Mouse (Mus musculus) c-Kit-positive CD71-positive TER-119-positive erythroid progenitor cells, embryonic 14.5 days (primary cell): Measurements from ENCODE around the gene Otos.

ENCODE experiments used
- DNase-seq: peaks from one replicate; pipeline ENCODE4 v3.0.0-alpha.2; 2013; ENCODE audit warnings: low spot score

Otos gene

DNA sequence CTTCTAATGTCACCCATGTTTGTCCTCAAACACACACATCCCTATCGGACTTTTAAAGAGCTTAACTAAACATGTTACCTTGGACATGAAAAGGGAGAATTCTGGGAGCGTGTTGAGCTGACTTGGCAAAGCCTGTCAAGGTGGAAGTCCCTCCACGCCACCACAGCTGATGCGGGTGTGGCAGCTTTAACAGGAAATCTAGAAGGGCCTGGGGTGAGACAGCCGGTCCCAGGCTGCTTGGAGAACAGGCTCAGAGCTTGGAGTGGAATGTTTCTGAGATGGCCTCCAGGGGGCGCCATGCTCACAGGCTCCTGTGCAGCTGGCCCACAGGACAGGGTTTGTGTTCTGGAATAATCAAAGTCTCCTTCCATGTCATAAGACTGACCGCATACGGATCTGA, at the start of gene Otos:
Gene Otos (minus strand): TSS at position 169 of the 400 bp plus-strand sequence.
- peak; percentile 57 for DNase-seq

DNA sequence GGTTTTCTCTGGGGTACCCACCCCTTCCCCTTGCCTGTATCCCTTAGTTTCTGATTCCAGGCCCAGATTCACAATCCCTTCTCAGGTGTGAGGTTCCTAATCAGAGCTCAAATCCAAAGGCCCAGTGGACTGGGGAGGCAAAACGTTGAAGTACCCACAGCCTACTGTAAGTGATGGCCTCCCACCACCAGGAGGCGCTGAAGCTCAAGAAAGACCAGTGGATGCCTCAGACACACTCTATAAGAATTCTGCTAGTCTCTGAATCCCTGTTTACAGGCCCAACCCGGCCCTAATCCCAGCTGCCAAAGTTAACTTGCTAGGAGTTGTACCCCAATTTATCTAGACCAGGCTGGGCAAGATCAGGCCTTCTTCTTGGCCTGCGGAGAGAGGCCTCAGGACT, 48.2 kb upstream of the Otos start:
- DNase-seq, result peak; percentile 42

GRCm38 (mm10) chr1:92695751-92696150, 47.1 kb upstream of the Otos start:
- DNase-seq, result no peak

GRCm38 (mm10) chr1:92691166-92691844, 42.7 kb upstream of the Otos start:
- no peak for DNase-seq

- no peak for DNase-seq
These were observed 38.4 kb upstream of the Otos start for GRCm38 (mm10) chr1:92686994-92687393.

- no peak for DNase-seq
These were observed 34.5 kb upstream of the Otos start for GRCm38 (mm10) chr1:92683151-92683550.

DNA sequence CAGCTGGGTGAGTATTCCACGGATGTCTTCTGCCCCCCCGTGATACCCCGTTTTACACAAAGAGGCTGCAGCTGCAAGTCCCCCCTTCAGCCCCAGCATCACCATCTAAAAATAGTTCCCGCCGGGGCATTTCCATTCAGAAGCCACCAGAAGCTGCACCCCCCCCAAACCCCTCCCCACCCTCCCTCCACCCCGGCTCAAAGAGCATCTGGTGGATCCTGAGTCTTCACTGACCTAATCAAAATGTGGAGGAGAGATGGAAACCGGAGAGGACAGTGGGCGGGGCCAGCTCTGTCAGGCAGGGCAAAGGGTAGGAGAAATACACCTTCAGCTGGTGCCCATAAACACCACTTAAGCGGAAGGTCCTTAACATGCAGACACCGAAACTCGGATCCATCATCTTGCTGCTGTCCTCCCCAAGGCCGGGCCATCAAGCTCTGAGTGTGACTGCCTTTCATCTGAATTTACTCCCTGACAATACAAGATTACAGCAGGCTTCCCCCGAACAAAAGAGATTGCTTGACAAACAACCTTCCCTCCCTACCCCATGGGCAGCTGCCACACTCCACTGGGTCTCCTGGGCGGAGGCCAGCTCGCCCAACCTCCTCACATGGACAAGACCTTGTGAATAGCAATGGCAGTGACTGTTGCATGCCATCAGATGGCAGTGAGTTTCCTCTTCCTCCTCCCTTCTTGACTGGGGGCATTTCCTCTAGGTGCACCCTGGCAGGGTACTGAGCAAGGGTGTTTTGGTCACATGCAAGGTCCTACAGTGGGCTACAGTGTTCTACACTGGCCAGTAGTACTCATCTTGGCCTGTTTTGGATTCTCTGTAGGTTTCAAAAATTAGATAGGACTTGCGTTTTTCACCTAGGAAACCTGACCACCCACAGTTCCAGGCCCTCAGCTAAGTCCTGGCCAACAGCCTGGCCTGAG, 32.3 kb upstream of the Otos start:
- DNase-seq, result no peak

DNA sequence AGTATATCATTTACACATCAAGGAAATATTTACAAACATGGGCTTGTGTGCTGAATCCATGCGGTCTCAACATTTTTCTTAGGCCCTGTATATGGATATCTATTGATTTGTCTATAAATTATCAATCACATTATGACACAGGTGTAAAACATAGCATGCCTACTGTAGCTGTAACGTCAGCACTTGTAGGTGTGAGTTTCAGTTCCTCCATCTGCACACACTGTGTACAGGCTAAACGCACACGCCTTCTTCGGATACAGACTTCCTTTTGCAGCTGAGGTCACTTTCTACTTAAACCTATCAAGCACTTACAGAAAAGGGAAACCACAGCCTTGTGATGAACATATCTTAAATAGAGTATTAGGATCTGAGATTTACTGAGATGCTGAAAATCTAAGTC, 30.1 kb upstream of the Otos start:
- no peak for DNase-seq

- DNase-seq, result no peak
These were observed 28.0 kb upstream of the Otos start for GRCm38 (mm10) chr1:92676676-92676975.

DNA sequence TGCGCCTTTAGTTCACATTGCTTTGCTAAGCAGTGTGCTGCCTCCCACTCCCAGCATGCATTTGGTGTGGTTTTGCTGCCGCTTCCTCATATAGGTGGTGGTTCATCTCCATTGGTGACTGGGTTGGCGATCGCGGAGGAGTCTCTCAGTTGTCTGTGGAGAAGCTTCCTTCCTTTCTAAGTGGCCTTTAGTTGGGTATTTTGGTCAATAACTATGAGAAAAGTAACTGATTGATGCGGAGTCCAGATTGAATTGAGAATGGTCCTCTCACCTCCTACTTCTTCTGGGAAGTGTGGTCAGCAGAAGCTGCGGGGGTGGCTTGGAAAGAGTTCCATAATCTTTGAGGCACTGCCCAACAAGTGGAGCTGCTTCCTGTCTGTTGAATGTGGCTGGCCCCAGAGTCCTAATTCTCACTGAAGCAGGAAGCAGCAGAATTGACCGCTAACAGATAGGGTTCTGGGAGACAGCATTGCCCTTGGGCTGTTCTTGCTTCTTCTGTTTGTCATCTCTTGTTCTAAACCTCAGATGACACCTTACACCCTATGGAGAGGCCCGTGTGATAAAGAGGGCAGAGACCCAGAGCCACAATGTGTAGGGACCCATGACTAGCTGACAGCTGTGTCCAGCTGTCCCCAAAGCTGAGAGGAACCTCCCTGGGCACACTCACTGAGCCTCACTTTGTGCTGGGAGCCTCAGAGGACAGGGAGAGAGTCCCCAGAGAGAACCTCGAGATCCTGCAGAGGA, 27.5 kb upstream of the Otos start:
- DNase-seq, result no peak

- DNase-seq, result no peak
These were observed 24.7 kb upstream of the Otos start for GRCm38 (mm10) chr1:92673258-92673782.

DNA sequence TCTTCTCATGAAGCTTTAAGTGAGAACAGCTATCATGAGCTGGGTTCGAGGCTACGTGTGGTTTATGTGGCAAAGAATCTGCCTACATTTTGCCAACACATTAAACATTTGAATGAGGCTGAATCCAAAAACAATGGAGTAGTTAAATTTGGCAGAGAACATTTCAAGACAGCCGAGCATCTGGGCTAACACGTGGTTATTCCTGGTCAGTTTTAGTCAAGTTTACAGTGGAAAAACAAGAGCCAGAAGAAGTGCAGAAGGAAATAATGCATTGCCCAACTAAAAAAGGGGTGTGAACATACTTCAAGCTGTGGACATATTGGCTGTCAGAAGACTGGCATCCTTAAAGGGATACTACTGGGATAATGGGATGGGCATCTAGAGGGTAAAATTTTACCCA, 22.7 kb upstream of the Otos start:
- no peak for DNase-seq

DNA sequence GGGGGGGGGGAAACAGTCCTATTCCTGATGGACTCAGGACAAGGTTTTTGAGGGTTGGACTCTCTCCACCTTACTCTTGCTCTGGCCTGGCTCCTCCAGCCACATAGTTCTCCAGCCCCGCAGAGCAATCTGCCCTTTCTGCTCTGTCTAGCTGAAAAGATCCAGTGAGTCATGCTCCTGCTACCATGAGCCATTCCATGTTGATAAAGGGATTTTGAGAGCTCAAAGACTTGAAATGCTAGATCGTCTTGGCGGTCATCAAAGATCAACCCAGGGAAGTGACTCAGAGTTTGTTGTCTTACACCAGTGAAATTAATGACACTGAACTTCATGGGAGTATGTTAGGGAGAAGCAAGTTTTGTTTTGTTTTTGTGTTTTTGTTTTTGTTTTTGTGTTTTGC, 20.8 kb upstream of the Otos start:
- no peak for DNase-seq

DNA sequence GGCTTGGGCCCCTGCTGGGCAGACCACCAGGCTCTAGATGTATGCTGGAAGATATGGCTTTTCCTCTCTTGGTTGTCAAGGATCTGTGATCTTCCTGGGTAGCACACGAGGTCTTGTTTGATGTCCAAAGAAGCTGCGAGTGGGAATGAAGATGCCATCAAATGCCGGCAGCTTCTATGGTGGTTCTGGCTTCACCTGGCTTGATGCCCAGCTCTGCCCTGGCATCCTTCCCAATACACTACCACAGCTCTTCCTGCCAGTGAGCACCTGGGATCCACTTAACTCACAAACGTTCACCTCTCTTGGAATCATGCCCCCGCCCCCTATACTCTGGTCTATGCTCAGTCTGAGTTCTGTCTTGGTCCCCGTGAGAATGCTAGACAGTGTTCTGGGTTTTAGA, 18.5 kb upstream of the Otos start:
- no peak for DNase-seq

DNA sequence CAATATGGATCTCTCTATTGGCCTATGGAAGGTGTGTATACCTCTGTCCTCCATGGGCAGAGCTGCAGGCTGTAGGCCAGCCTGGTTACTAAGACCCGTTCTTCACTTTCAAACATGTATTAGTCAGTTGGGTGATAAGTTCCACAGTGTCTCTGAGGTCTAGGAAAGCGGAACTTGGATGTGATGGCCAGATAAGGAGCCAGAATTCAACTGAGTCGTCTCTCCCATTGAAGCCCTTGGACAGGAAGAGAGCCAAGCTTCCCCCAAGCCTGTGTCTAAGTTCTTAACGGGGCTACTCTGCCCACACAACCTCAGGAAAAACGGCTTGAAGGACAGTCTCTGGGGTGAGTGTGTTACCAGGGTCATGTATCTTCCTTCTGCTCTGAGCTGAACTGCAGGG, 10.8 kb upstream of the Otos start:
- DNase-seq, result no peak

DNA sequence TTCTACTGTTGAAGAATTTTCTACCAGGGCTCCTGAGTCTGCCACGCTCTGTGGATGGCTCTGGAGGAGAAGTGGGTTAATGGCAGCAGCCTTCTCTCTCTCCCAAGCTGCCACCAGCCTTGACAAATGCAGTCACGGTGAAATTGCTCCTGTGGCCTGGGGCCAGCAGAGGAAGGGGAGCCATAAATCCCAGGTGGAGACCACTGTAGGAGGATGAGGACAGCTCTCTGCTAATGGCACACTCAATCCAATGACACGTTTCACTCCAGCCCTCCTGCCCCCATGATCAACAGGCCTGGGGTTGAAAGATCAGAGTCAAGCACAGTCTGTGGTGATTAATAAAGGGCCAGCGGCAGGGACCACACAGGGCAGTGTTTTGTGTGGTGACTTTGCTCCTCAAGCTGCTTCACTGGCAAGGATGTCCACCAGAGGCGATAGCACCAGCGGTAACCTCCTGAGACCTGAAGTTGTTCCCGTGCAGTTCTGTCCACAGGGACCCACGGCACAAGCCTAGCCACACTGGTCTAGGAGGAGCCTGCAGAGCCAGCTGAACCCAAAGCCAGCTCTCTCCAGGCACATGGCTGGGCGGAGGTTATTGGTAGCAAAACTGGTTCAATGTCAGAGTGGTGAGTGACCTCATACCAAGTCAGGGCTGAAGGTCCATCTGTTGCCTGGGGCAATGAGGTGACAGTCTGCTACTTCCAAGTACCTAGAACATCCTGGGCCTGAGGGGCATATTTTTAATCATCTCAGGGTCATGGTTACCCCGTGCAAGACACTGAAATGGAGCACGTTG, 8.6 kb upstream of the Otos start:
- DNase-seq, result no peak

GRCm38 (mm10) chr1:92654676-92655075, 6.0 kb upstream of the Otos start:
- DNase-seq, result no peak

DNA sequence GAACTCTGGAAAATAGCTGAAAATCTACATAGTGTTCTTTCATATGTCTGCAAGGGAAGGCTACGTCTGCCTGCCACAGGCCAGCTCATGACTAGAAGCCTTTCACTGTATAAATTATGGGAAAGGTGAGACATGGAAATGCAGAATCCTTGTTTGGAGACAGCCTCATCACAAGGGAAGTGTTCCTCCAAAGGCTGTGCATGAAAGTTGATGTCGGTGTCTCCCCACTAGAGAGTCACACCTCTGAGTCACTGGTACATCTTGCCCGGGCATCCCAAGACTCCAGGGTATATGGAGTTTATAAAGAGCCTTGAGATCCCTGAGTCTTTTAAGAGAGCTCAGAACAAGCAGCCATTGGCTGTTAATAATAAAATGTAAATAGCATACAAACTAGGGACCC, 4.5 kb upstream of the Otos start:
- no peak for DNase-seq

- DNase-seq, result no peak
These were observed 2.8 kb upstream of the Otos start for GRCm38 (mm10) chr1:92651467-92651866.

GRCm38 (mm10) chr1:92648197-92648596, 444 bp downstream of the Otos start:
- no peak for DNase-seq

- DNase-seq, result peak; percentile 66
These were observed 889 bp downstream of the Otos start for GRCm38 (mm10) chr1:92647752-92648151.

DNA sequence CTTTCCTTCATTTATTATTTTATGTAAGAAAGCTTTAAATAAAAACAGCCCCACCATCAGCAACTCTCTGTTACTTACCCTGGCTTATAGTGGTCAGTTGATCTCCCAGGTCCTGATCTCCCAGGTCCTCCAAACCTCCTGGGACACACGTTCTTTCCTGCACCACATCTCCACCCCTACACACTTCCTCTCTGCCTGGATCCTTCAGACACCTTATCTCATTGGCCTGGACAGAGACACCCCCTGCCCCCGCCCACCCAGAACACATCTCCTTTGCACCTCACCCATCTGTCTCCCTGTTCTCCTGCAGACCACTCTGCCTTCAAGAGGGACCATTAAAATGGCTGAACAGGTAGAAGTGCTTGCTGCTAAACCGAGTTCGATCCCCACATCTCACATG, 1.6 kb downstream of the Otos start:
- DNase-seq, result no peak
